Mouse (Mus musculus) forebrain, embryonic 16.5 days (tissue): ENCODE measurements around the gene Tmem219. TPM values are rescaled to one million over a fixed set of nuclear protein-coding genes. Genes with fewer than 3 reads are reported as not detected.

Experiments used
- ATAC-seq: fragments of 200-750 bp; cut with Nextera tagmentation; 2 replicates; pipeline ENCODE4 v1.8.0; 2017; ENCODE audit warnings: mild to moderate bottlenecking, moderate library complexity
- H3K27ac ChIP-seq: fragments of 300-500 bp; sonication (generic); 2 replicates; pipeline ENCODE4 v1.5.1; 2014; ENCODE audit warnings: low read length, control low read depth
- H3K27me3 ChIP-seq: fragments of 300-500 bp; sonication (generic); replicated peaks from 2 replicates; pipeline ENCODE4 v1.6.1; 2014; ENCODE audit warnings: low read length; ENCODE audit not compliant: control insufficient read depth, insufficient read depth
- H3K36me3 ChIP-seq: fragments of 300-500 bp; sonication (generic); 2 replicates; pipeline ENCODE4 v1.6.1; 2014; ENCODE audit not compliant: control insufficient read depth, insufficient read depth
- H3K4me1 ChIP-seq: fragments of 300-500 bp; sonication (generic); replicated peaks from 2 replicates; pipeline ENCODE4 v1.6.1; 2014; ENCODE audit warnings: low read length; ENCODE audit not compliant: control insufficient read depth, insufficient read depth
- H3K4me2 ChIP-seq: fragments of 300-500 bp; sonication (generic); 2 replicates; pipeline ENCODE4 v1.6.1; 2014; ENCODE audit warnings: mild to moderate bottlenecking, low read length, control low read depth
- H3K4me3 ChIP-seq: fragments of 300-500 bp; sonication (generic); replicated peaks from 2 replicates; pipeline ENCODE4 v1.5.1; 2014; ENCODE audit warnings: mild to moderate bottlenecking, low read length, control low read depth
- H3K9ac ChIP-seq: fragments of 300-500 bp; sonication (generic); replicated peaks from 2 replicates; pipeline ENCODE4 v1.6.1; 2014; ENCODE audit warnings: low read depth, low read length, control low read depth
- H3K9me3 ChIP-seq: fragments of 300-500 bp; sonication (generic); 2 replicates; pipeline ENCODE4 v1.6.1; 2016; ENCODE audit warnings: low read length; ENCODE audit not compliant: control insufficient read depth
- WGBS: fragments of 180-500 bp; shearing (Covaris S2); extraction: QIAGEN DNeasy Blood & Tissue Kit; methylation state at CpG from one replicate; pipeline ENCODE4 v1.1.7; 2014; 5-methylcytosine and 5-hydroxymethylcytosine counted together
- polyA plus RNA-seq: library from polyadenylated mRNA; unstranded; fragments of >200 nt; fragmentation: Nextera tagmentation; extraction: Ambion mirVana; gene quantifications from 2 replicates; pipeline ENCODE4 v1.2.1, GENCODE M21; 2015

The Tmem219 gene
- polyA plus RNA-seq, 1 experiment from 2014 or later: 37.3 TPM

DNA sequence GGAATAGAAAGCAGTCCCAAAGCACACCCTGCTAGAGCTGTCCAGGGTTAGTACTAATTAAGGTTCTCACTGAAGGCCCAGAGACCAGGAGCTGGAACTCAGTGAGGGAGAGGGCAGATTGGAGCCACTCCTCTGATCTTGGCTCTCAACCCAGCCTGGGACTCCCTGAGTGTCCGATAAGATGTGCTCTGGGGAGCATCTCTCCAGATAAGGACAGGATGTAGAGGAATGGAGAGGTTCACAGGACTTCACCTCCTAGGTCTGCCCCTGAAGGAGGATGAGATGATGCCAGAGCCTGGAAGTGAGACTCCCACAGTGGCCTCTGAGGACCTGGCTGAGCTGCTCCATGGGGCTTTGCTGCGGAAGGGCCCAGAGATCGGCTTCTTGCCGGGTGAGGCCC, 29.0 kb upstream of the Tmem219 start:
- no peak for ATAC-seq
- WGBS: 24% methylated on average over 4 of the region's 4 CpGs

DNA sequence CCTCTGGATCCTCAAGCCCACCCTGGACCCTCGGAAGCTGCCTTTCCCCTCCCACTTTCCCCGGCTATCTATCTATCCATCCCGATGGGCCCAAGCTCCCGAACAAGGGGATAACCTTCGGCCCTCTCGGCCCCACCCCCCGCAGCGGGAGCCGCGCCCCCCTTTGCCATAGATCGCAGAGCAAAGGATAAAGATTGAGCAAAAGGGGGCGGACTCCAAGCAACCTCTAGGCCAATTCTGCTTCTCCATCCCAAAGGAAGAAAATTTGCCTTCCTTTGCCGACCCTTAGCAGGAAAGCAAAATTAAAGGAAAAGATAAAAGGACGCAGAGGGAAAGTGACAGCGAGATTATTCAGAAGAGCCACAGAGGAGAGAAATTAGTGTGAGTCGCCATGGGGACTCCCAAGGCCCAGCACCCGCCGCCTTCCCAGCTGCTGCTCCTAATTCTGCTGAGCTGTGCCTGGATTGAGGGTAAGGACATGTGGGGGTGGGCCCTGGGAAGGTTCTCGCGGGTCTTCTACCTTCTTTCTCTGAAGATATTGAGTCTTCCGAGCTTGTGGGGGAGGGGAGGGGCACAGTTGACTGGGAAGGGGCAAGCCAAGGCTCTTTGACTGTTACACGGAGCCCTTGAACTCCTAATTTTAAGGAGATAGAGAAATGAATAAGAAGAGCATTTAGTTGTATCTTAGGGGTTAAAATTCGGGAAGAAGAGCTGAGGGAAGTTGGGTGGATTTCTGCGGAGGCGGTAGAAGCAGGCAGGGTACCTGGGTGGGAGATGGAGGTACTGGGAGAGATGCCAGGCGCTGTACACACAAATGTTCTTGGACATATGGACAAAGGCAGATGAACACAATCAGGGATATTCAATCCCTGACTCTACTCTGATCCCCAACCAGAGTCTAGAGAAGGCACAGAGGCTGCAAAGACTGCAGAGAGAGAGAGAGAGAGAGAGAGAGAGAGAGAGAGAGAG, 28.2 kb upstream of the Tmem219 start:
- Histone ChIP-seq H3K4me2 (peak overlapping the region; percentile 89), H3K9ac (peak overlapping the region; percentile 76), H3K36me3 (peaks cover 6% of the 10 kb centered on the region; the same call in 1 of the 2 replicates), H3K27ac (peak overlapping the region; percentile 87), H3K4me1 (peaks cover 39% of the 10 kb centered on the region), H3K9me3 (no peaks in the 10 kb centered on the region), H3K27me3 (0 out of 2 replicates have a peak, but pooled peaks cover 2% of the 10 kb centered on the region), H3K4me3 (peak overlapping the region; percentile 62)
- WGBS: 3% methylated on average over 26 of the region's 26 CpGs
- ATAC-seq: peak; percentile 7; the same call in 1 of the 2 replicates

More for the DNA sequence above, 29.0 kb upstream of the Tmem219 start:
- Histone ChIP-seq H3K4me3 (peak overlapping the region; percentile 62), H3K36me3 (peaks cover 4% of the 10 kb centered on the region; the same call in 1 of the 2 replicates), H3K9me3 (no peaks in the 10 kb centered on the region), H3K9ac (peak overlapping the region; percentile 76), H3K4me2 (peak overlapping the region; percentile 89), H3K27me3 (0 out of 2 replicates have a peak, but pooled peaks cover 2% of the 10 kb centered on the region), H3K4me1 (peaks cover 39% of the 10 kb centered on the region), H3K27ac (no peak overlapping the region)

- peak within 1 kb of the TSS; percentile 87 for H3K27ac ChIP-seq
- 0% methylated on average over 41 of the region's 42 CpGs for WGBS
These were observed 27.3 kb upstream of the Tmem219 start, which contains the start of gene Sez6l2 for GRCm38 (mm10) chr7:126949793-126950646. Gene Sez6l2 (plus strand): TSS chr7:126950563.

DNA sequence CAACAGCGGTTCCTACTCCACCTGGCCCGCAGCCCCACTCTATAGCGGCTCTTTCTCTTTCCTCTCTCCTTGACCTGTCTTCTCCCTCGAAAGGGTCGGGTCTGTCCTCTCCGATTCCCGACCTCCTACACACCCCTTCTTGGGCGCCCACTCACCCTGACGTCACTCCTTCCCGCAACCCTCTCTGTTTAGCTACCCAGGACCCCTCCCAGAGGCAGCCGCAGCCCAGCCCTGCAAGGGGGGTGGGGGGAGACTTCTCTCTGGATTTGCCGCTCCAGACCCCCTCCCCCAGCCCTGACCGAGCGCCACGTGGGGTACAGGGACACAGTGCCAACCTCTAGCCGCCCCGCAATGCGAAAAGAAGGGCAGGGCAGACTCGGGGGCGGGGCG, 26.7 kb upstream of the Tmem219 start, which contains the start of gene Asphd1:
Gene Asphd1, minus strand, starts transcription at position 180 of the 390 bp plus-strand sequence.
- H3K4me2 ChIP-seq: peak within 1 kb of the TSS; percentile 89
- peaks cover 9% of the 10 kb centered on the region; the same call in 1 of the 2 replicates for H3K36me3 ChIP-seq
- peaks cover 39% of the 10 kb centered on the region for H3K4me1 ChIP-seq
- H3K4me3 ChIP-seq: peak within 1 kb of the TSS; percentile 62
- peak; percentile 67 for ATAC-seq
- H3K9me3 ChIP-seq: no peaks in the 10 kb centered on the region
- peak within 1 kb of the TSS; percentile 87 for H3K27ac ChIP-seq
- peak within 1 kb of the TSS; percentile 76 for H3K9ac ChIP-seq
- WGBS: 1% methylated on average over 21 of the region's 21 CpGs
- H3K27me3 ChIP-seq: 0 out of 2 replicates have a peak, but pooled peaks cover 2% of the 10 kb centered on the region

More at GRCm38 (mm10) chr7:126949793-126950646, 27.3 kb upstream of the Tmem219 start, which contains the start of gene Sez6l2:
- H3K27me3 ChIP-seq: 0 out of 2 replicates have a peak, but pooled peaks cover 2% of the 10 kb centered on the region
- H3K9ac ChIP-seq: peak within 1 kb of the TSS; percentile 76
- peak; percentile 85 for ATAC-seq
- H3K4me1 ChIP-seq: peaks cover 39% of the 10 kb centered on the region
- peak within 1 kb of the TSS; percentile 89 for H3K4me2 ChIP-seq
- no peaks in the 10 kb centered on the region for H3K9me3 ChIP-seq
- H3K4me3 ChIP-seq: peak within 1 kb of the TSS; percentile 62
- H3K36me3 ChIP-seq: peaks cover 9% of the 10 kb centered on the region; the same call in 1 of the 2 replicates

- Histone ChIP-seq H3K27me3 (no peaks in the 10 kb centered on the region), H3K4me2 (peak overlapping the region; percentile 89), H3K27ac (peak overlapping the region; percentile 87), H3K9me3 (no peaks in the 10 kb centered on the region), H3K9ac (peak overlapping the region; percentile 76), H3K4me1 (peaks cover 39% of the 10 kb centered on the region), H3K4me3 (peak overlapping the region; percentile 62), H3K36me3 (peaks cover 9% of the 10 kb centered on the region; the same call in 1 of the 2 replicates)
- no peak for ATAC-seq
- 83% methylated on average over 10 of the region's 10 CpGs for WGBS
These were observed 25.9 kb upstream of the Tmem219 start for GRCm38 (mm10) chr7:126948626-126949025.

GRCm38 (mm10) chr7:126946530-126946929, 23.8 kb upstream of the Tmem219 start:
- Histone ChIP-seq H3K4me1 (peaks cover 23% of the 10 kb centered on the region), H3K36me3 (peaks cover 11% of the 10 kb centered on the region; the same call in 1 of the 2 replicates), H3K9ac (no peak overlapping the region), H3K4me3 (no peak overlapping the region), H3K27ac (no peak overlapping the region), H3K4me2 (no peak overlapping the region), H3K27me3 (no peaks in the 10 kb centered on the region), H3K9me3 (no peaks in the 10 kb centered on the region)
- 51% methylated on average over 3 of the region's 3 CpGs for WGBS
- no peak for ATAC-seq

GRCm38 (mm10) chr7:126941801-126942200, 19.1 kb upstream of the Tmem219 start:
- no peak overlapping the region for H3K9ac ChIP-seq
- no peak overlapping the region for H3K4me2 ChIP-seq
- H3K27me3 ChIP-seq: no peaks in the 10 kb centered on the region
- peak; percentile 61; the same call in 1 of the 2 replicates for ATAC-seq
- no peak overlapping the region for H3K27ac ChIP-seq
- H3K4me1 ChIP-seq: peaks cover 5% of the 10 kb centered on the region; the same call in 1 of the 2 replicates
- peaks cover 22% of the 10 kb centered on the region for H3K36me3 ChIP-seq
- no peaks in the 10 kb centered on the region for H3K9me3 ChIP-seq
- 46% methylated on average over 5 of the region's 5 CpGs for WGBS
- no peak overlapping the region for H3K4me3 ChIP-seq

- ATAC-seq: no peak
- no peak overlapping the region for H3K4me3 ChIP-seq
- H3K36me3 ChIP-seq: peaks cover 24% of the 10 kb centered on the region
- H3K4me1 ChIP-seq: peaks cover 5% of the 10 kb centered on the region; the same call in 1 of the 2 replicates
- H3K4me2 ChIP-seq: no peak overlapping the region
- H3K9me3 ChIP-seq: no peaks in the 10 kb centered on the region
- no peak overlapping the region for H3K9ac ChIP-seq
- H3K27ac ChIP-seq: no peak overlapping the region
- no peaks in the 10 kb centered on the region for H3K27me3 ChIP-seq
- WGBS: 47% methylated on average over 6 of the region's 6 CpGs
These were observed 18.5 kb upstream of the Tmem219 start for GRCm38 (mm10) chr7:126941171-126941570.
